Mouse (Mus musculus): ENCODE measurements at regions not wholly inside any gene's neighbourhood (a gene's known extent, or its start where the extent isn't known, plus 50 kb on each side); places are given as distances from the start of the nearest gene placed in this dataset.

- DNase-seq (ENCODE audit: low read depth, low spot score) = no peak
Measured at GRCm38 (mm10) chr13:29019839-29020238, 66.3 kb upstream of the Sox4 start.

DNA sequence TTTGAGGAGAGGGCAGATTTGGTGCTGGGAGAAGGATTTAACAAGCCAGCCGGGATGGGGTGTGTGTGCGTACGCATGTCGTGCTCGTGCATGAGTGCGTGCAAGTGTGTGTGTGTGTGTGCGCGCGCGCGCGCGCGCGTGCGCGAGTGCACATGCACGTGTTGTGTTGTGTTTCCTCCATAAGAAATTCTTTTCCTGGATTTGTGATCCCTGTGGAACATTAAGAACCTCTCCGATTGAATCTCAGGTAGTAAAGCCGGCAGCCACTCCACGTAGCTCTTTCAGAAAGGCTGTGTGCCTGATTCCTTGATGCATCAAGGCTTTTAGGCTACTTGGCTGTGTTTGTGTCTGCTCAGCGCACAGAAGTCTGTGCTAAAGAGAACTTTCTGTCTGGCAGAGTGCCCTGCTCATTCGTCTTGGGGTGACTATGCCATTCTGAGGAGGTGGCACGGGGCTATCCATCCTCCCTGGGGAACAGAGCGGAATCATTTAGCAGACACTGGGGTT is 62.7 kb upstream of the Sox4 start:
- peak; percentile 71 for DNase-seq (ENCODE audit: low read depth, low spot score)

- DNase-seq (ENCODE audit: low read depth, low spot score) = no peak
Measured at GRCm38 (mm10) chr13:29015605-29015994, 62.1 kb upstream of the Sox4 start.

DNA sequence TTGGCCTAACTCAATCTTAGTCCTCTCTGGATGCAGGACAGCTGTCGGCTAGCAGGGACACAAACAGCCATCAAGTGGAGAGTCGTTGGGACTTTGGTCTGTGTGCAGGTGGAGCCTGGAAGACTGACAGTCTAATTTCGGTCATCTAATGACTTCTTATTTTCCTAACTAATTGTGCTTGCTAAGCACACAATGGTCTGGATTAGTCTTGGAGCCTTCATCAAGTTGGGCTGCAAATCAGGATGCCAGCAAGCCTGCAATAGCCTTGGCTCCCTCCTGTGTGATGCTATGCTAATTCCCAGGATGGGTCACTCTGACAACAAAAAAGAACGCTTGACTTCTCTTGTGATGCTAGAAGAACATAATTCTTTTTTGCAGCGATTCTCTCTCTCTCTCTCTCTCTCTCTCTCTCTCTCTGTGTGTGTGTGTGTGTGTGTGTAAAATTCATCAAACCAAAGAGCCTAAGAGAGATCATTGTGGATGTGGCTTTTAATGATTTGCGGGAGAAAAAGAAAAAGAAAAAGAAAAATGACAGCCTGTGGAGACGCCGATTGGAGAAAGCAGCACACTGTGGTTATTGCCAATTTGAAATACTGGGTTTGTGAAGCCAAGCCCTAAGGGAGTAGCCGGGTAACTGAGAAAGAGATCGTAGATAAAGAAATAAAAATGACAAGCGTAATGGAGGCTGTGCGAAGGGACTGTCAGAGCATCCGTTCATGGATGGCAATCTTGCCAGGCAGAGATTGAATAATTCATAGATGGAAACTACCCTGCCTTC is 61.5 kb upstream of the Sox4 start:
- DNase-seq (ENCODE audit: low read depth, low spot score) = no peak

DNA sequence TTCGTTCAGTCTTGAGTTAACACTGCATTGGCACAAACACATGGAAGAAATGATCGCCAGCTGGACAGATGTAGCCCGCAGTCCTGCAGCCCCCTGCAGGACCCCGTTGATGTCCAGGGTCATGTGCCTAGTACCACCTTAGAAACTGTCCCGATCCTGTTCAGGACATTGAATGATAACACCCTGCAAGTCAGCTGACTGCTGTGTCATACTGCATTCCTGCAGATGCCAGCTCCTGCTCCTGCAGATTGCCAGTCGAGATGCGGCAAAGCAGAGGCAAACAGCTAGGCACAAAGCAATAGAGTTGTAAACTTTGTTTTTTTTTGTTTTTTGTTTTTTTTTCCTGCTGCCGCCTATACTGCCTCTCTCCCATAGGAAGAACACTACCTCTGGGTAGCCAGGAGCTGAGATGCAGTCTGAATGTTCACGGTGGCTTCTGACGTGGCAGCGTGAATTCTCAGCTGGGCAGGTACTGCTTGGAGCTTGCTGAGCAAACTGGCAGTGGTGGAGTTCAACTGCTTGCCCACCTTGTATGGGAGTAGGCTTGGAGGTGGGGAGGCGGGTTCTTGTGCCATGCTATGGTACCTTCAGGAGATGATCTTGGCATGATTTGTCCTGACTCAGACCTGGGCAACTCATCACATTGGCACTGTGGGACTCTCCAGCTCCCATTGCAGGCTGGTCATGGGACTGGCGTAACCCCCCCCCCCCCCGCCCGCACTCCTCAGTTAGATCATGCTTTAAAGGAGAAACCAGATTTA is 60.7 kb upstream of the Sox4 start:
- DNase-seq (ENCODE audit: low read depth, low spot score) = no peak

DNA sequence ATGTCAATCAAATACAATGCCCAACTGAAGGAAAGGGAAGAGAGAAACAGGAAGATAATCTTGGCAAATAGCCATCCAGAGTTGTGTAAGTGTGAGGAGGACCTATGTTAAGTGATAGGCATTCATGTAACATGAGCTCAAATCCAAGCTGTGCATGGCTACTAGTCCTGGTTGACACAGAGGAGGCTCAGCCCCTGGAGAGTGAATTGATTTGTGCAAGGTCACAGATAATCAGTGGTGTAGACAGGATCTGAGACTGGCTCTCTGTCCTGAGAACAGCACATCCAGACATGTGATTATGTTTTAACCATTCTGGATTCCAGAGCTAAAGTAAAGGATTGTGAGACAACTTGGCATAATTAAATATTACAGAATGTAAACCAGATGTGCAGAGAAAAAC is 53.0 kb upstream of the Sox4 start:
- DNase-seq (ENCODE audit: low read depth, low spot score) = no peak
